Mouse (Mus musculus) megakaryocyte, embryonic 14.5 days (primary cell): ENCODE data around the gene Tmem108.

Source experiments
- FLI1 ChIP-seq: IDR thresholded peaks from 2 replicates; pipeline ENCODE4 v1.6.1; 2012; ENCODE audit warnings: low read length, inconsistent platforms, mixed read lengths
- GATA1 ChIP-seq: IDR thresholded peaks from 3 replicates; pipeline ENCODE4 v1.6.1; 2012; ENCODE audit warnings: mixed read lengths, low read length, inconsistent platforms, borderline replicate concordance

DNA sequence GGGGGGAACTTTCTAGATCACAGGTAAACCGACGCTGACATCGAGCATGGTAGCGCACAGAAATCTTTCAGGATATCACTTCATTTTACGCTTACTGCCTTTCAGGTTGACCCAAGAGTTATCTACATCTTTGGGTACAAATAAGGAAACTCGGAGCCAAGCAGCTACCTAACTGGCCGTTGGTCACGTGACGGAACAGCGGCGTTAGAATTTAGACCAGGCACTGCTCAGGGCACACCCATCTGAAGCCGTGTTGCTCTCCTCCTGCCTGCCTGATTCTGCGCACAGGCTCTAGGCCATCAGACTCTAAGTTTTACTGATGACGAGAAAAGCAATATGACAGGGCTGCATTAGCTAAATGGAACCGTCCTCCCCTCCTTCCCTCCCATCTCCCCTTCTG is 204.6 kb downstream of the Tmem108 start:
- no peak for TF ChIP-seq GATA1
- no peak for TF ChIP-seq FLI1
